Mouse (Mus musculus) kidney, embryonic 16.5 days (tissue): ENCODE results near the gene Mau2. TPM values are rescaled to one million over a fixed set of nuclear protein-coding genes. Genes with fewer than 3 reads are reported as not detected.
A peak's percentile ranks its signal among the peaks of the same experiment; 100 is the strongest.

Source experiments
- ATAC-seq: fragments of 200-750 bp; cut with Nextera tagmentation; 2 replicates; pipeline ENCODE4 v1.8.0; 2017; ENCODE audit warnings: moderate TSS enrichment; ENCODE audit not compliant: low FRiP score, low TSS enrichment
- H3K27ac ChIP-seq: fragments of 300-500 bp; sonication (generic); 2 replicates; pipeline ENCODE4 v1.5.1; 2014; ENCODE audit warnings: low read length
- H3K27me3 ChIP-seq: fragments of 300-500 bp; sonication (generic); 2 replicates; pipeline ENCODE4 v1.6.1; 2014; ENCODE audit warnings: low read length, control low read depth, mixed read lengths; ENCODE audit not compliant: insufficient read depth
- H3K36me3 ChIP-seq: fragments of 300-500 bp; sonication (generic); 2 replicates; pipeline ENCODE4 v1.6.1; 2014; ENCODE audit warnings: low read length, control low read depth, mixed read lengths; ENCODE audit not compliant: insufficient read depth
- H3K4me1 ChIP-seq: fragments of 300-500 bp; sonication (generic); 2 replicates; pipeline ENCODE4 v1.6.1; 2014; ENCODE audit warnings: low read length, control low read depth, mixed read lengths; ENCODE audit not compliant: insufficient read depth
- H3K4me2 ChIP-seq: fragments of 300-500 bp; sonication (generic); replicated peaks from 2 replicates; pipeline ENCODE4 v1.6.1; 2014; ENCODE audit warnings: low read depth, low read length
- H3K4me3 ChIP-seq: fragments of 300-500 bp; sonication (generic); 2 replicates; pipeline ENCODE4 v1.5.1; 2014; ENCODE audit warnings: mild to moderate bottlenecking, low read length
- H3K9ac ChIP-seq: fragments of 300-500 bp; sonication (generic); replicated peaks from 2 replicates; pipeline ENCODE4 v1.6.1; 2014; ENCODE audit warnings: low read length
- H3K9me3 ChIP-seq: fragments of 300-500 bp; sonication (generic); 2 replicates; pipeline ENCODE4 v1.6.1; 2016; ENCODE audit warnings: low read length, control low read depth
- WGBS: fragments of 180-500 bp; shearing (Covaris S2); extraction: QIAGEN DNeasy Blood & Tissue Kit; methylation state at CpG from one replicate; pipeline ENCODE4 v1.1.7; 2014; 5-methylcytosine and 5-hydroxymethylcytosine counted together
- polyA plus RNA-seq: library from polyadenylated mRNA; unstranded; fragments of >200 nt; fragmentation: Nextera tagmentation; extraction: Ambion mirVana; gene quantifications from 2 replicates; pipeline ENCODE4 v1.2.1, GENCODE M21; 2015

Gene Mau2
- polyA plus RNA-seq, 1 experiment from 2014 or later: 54.3 TPM

GRCm38 (mm10) chr8:69987744-69988143, 54.8 kb downstream of the Mau2 start:
- Histone ChIP-seq H3K9me3 (no peaks in the 10 kb centered on the region), H3K36me3 (peaks cover 4% of the 10 kb centered on the region; the same call in 1 of the 2 replicates), H3K27ac (no peak overlapping the region), H3K4me3 (no peak overlapping the region), H3K27me3 (no peaks in the 10 kb centered on the region), H3K4me2 (no peak overlapping the region), H3K4me1 (no peaks in the 10 kb centered on the region), H3K9ac (no peak overlapping the region)
- ATAC-seq: no peak

- Histone ChIP-seq H3K9me3 (no peaks in the 10 kb centered on the region), H3K27ac (no peak overlapping the region), H3K4me1 (no peaks in the 10 kb centered on the region), H3K4me2 (no peak overlapping the region), H3K27me3 (no peaks in the 10 kb centered on the region), H3K9ac (no peak overlapping the region), H3K36me3 (no peaks in the 10 kb centered on the region), H3K4me3 (no peak overlapping the region)
- no peak for ATAC-seq
- 82% methylated on average over 2 of the region's 2 CpGs for WGBS
These were observed 57.5 kb downstream of the Mau2 start for GRCm38 (mm10) chr8:69984876-69985553.

GRCm38 (mm10) chr8:69978456-69978855, 64.1 kb downstream of the Mau2 start:
- no peak overlapping the region for H3K9ac ChIP-seq
- no peak overlapping the region for H3K27ac ChIP-seq
- no peaks in the 10 kb centered on the region for H3K9me3 ChIP-seq
- 96% methylated on average over 4 of the region's 4 CpGs for WGBS
- H3K4me2 ChIP-seq: no peak overlapping the region
- H3K27me3 ChIP-seq: no peaks in the 10 kb centered on the region
- H3K36me3 ChIP-seq: no peaks in the 10 kb centered on the region
- H3K4me3 ChIP-seq: no peak overlapping the region
- no peak for ATAC-seq
- H3K4me1 ChIP-seq: 0 out of 2 replicates have a peak, but pooled peaks cover 5% of the 10 kb centered on the region

- Histone ChIP-seq H3K9me3 (no peaks in the 10 kb centered on the region), H3K4me3 (peak overlapping the region; percentile 99), H3K27me3 (no peaks in the 10 kb centered on the region), H3K9ac (peak overlapping the region; percentile 93), H3K27ac (peak overlapping the region; percentile 78), H3K36me3 (no peaks in the 10 kb centered on the region), H3K4me1 (peaks cover 38% of the 10 kb centered on the region), H3K4me2 (peak overlapping the region; percentile 92)
- 26% methylated on average over 5 of the region's 5 CpGs for WGBS
- no peak for ATAC-seq
These were observed 67.7 kb downstream of the Mau2 start for GRCm38 (mm10) chr8:69974806-69975205.

GRCm38 (mm10) chr8:69974194-69974614, 68.3 kb downstream of the Mau2 start:
- peak; percentile 96 for ATAC-seq
- Histone ChIP-seq H3K27me3 (no peaks in the 10 kb centered on the region), H3K27ac (peak overlapping the region; percentile 86), H3K36me3 (no peaks in the 10 kb centered on the region), H3K4me1 (peaks cover 42% of the 10 kb centered on the region), H3K4me2 (peak overlapping the region; percentile 92), H3K4me3 (peak overlapping the region; percentile 99), H3K9me3 (no peaks in the 10 kb centered on the region), H3K9ac (peak overlapping the region; percentile 93)
- 0% methylated on average over 27 of the region's 50 CpGs for WGBS

GRCm38 (mm10) chr8:69973442-69974161, 68.9 kb downstream of the Mau2 start:
- peak overlapping the region; percentile 99 for H3K4me3 ChIP-seq
- WGBS: under 1% methylated on average over 48 of the region's 68 CpGs
- peak overlapping the region; percentile 93 for H3K9ac ChIP-seq
- H3K27ac ChIP-seq: peak overlapping the region; percentile 86
- ATAC-seq: peak; percentile 49
- H3K4me1 ChIP-seq: peaks cover 42% of the 10 kb centered on the region
- no peaks in the 10 kb centered on the region for H3K27me3 ChIP-seq
- no peaks in the 10 kb centered on the region for H3K36me3 ChIP-seq
- H3K4me2 ChIP-seq: peak overlapping the region; percentile 92
- no peaks in the 10 kb centered on the region for H3K9me3 ChIP-seq

GRCm38 (mm10) chr8:69973063-69973441, 69.5 kb downstream of the Mau2 start:
- Histone ChIP-seq H3K4me1 (peaks cover 42% of the 10 kb centered on the region), H3K4me3 (peak overlapping the region; percentile 99), H3K27me3 (no peaks in the 10 kb centered on the region), H3K9ac (peak overlapping the region; percentile 93), H3K4me2 (peak overlapping the region; percentile 92), H3K36me3 (no peaks in the 10 kb centered on the region), H3K27ac (peak overlapping the region; percentile 86), H3K9me3 (no peaks in the 10 kb centered on the region)
- 5% methylated on average over 7 of the region's 7 CpGs for WGBS
- no peak for ATAC-seq

GRCm38 (mm10) chr8:69970880-69971279, 71.7 kb downstream of the Mau2 start:
- H3K27me3 ChIP-seq: no peaks in the 10 kb centered on the region
- no peak for ATAC-seq
- no peak overlapping the region for H3K27ac ChIP-seq
- 88% methylated on average over 2 of the region's 2 CpGs for WGBS
- peaks cover 42% of the 10 kb centered on the region for H3K4me1 ChIP-seq
- no peaks in the 10 kb centered on the region for H3K9me3 ChIP-seq
- no peak overlapping the region for H3K4me3 ChIP-seq
- no peak overlapping the region for H3K9ac ChIP-seq
- no peaks in the 10 kb centered on the region for H3K36me3 ChIP-seq
- no peak overlapping the region for H3K4me2 ChIP-seq

GRCm38 (mm10) chr8:69967291-69967933, 75.1 kb downstream of the Mau2 start:
- no peak overlapping the region for H3K27ac ChIP-seq

More at GRCm38 (mm10) chr8:69967291-69967933, 75.1 kb downstream of the Mau2 start:
- Histone ChIP-seq H3K4me1 (peaks cover 29% of the 10 kb centered on the region), H3K9ac (no peak overlapping the region), H3K4me2 (no peak overlapping the region), H3K27me3 (no peaks in the 10 kb centered on the region), H3K36me3 (no peaks in the 10 kb centered on the region), H3K9me3 (no peaks in the 10 kb centered on the region), H3K4me3 (no peak overlapping the region)
- ATAC-seq: no peak
- 75% methylated on average over 4 of the region's 4 CpGs for WGBS
